Mouse (Mus musculus) CH12.LX (cell line): ENCODE measurements around the gene Sptbn1.

ENCODE experiments used
- CTCF ChIP-seq, 2 experiments: IDR thresholded peaks in 1 of 2; conservative IDR thresholded peaks in 1 of 2; 2 replicates each; pipeline ENCODE4 v1.5.1; 2011 to 2012; ENCODE audit warnings: low read depth in 2 of 2, low read length in 2 of 2, improper control_type of control experiment in 1 of 2, inconsistent platforms in 1 of 2, mild to moderate bottlenecking in 1 of 2, moderate library complexity in 1 of 2
- USF1 ChIP-seq: IDR thresholded peaks from 2 replicates; pipeline ENCODE4 v1.6.1; 2014; ENCODE audit warnings: low read depth, mild to moderate bottlenecking, inconsistent platforms, low read length, improper control_type of control experiment

- no peak for TF ChIP-seq CTCF (conservative IDR thresholded peaks at IDR 0.05 in 1 of 2, IDR thresholded peaks at IDR 0.05 in 1 of 2; ENCODE audit: low read depth in 2 of 2, low read length in 2 of 2)
- no peak for TF ChIP-seq USF1
Measured at GRCm38 (mm10) chr11:30291155-30291554, 23.2 kb upstream of the Sptbn1 start.
